In genomic region chr8:84893709-84894134, GRCm38 (mm10) we compare ENCODE assay signal across 8 mouse cellular contexts. TPM values are rescaled to one million over a fixed set of nuclear protein-coding genes. Genes with fewer than 3 reads are reported as not detected.
DNase-seq lines count a peak whose midpoint lies in the region; ATAC-seq and TF ChIP-seq lines count a peak whose summit lies in the region.

Gene Gcdh, minus strand, starts transcription at chr8:84893921.

- H3K9ac ChIP-seq in heart, embryonic 11.5 days (ENCODE audit: low read depth, low read length) = peak within 1 kb of the TSS; percentile 72
- H3K9ac ChIP-seq in kidney, embryonic 16.5 days (replicated peaks; ENCODE audit: low read length) = peak within 1 kb of the TSS; percentile 86
- H3K9ac ChIP-seq in liver, adult 2 months (ENCODE audit: low read depth, low read length) = peak within 1 kb of the TSS; percentile 91

- no peak within 1 kb of the TSS for H3K27ac ChIP-seq in heart, embryonic 11.5 days (ENCODE audit: low read depth, low read length)
- H3K27ac ChIP-seq in kidney, embryonic 16.5 days (ENCODE audit: low read length) = peak within 1 kb of the TSS; percentile 69
- H3K27ac ChIP-seq in liver, adult 2 months (replicated peaks; ENCODE audit: insufficient read depth, low read depth, low read length) = peak within 1 kb of the TSS; percentile 94

- no peaks in the 10 kb centered on the region for H3K36me3 ChIP-seq in C2C12 (ENCODE audit: control insufficient read depth, insufficient read depth)
- peaks cover 59% of the 10 kb centered on the region for H3K36me3 ChIP-seq in erythroblast, embryonic 14.5 days (ENCODE audit: control insufficient read depth)
- no peaks in the 10 kb centered on the region; the same call in 1 of the 2 replicates for H3K36me3 ChIP-seq in heart, embryonic 11.5 days (ENCODE audit: control insufficient read depth, insufficient read depth, low read length)
- peaks cover 17% of the 10 kb centered on the region; the same call in 1 of the 2 replicates for H3K36me3 ChIP-seq in kidney, embryonic 16.5 days (ENCODE audit: insufficient read depth, low read length)
- H3K36me3 ChIP-seq in liver, adult 2 months (ENCODE audit: control insufficient read depth, insufficient read depth, low read length) = peaks cover 23% of the 10 kb centered on the region
- H3K36me3 ChIP-seq in myocyte (ENCODE audit: control insufficient read depth, insufficient read depth) = no peaks in the 10 kb centered on the region
- no peaks in the 10 kb centered on the region for H3K36me3 ChIP-seq in splenic B cell, adult 2 months (ENCODE audit: control insufficient read depth, insufficient read depth, low read length, poor library complexity, severe bottlenecking)

- H3K4me3 ChIP-seq in C2C12 (ENCODE audit: insufficient read depth, poor library complexity, severe bottlenecking) = peak within 1 kb of the TSS; percentile 61
- peak within 1 kb of the TSS; percentile 99 for H3K4me3 ChIP-seq in erythroblast, embryonic 14.5 days (replicated peaks)
- peak within 1 kb of the TSS; percentile 62 for H3K4me3 ChIP-seq in heart, embryonic 11.5 days (ENCODE audit: low read depth, low read length)
- peak within 1 kb of the TSS; percentile 94 for H3K4me3 ChIP-seq in kidney, embryonic 16.5 days (ENCODE audit: low read length)
- H3K4me3 ChIP-seq in liver, adult 2 months (ENCODE audit: insufficient read depth, low read depth, low read length) = peak within 1 kb of the TSS; percentile 88
- peak within 1 kb of the TSS; percentile 31 for H3K4me3 ChIP-seq in myocyte

- H3K79me2 ChIP-seq in C2C12 (ENCODE audit: control insufficient read depth, insufficient read depth) (no peaks in the 10 kb centered on the region), myocyte (ENCODE audit: control insufficient read depth, insufficient read depth) (no peaks in the 10 kb centered on the region)
- peaks cover 3% of the 10 kb centered on the region; the same call in 1 of the 2 replicates for H3K79me2 ChIP-seq in liver, adult 2 months (ENCODE audit: control insufficient read depth, insufficient read depth, low read length)

- no peaks in the 10 kb centered on the region for H3K9me3 ChIP-seq in erythroblast, embryonic 14.5 days (ENCODE audit: control insufficient read depth, low read length)
- no peaks in the 10 kb centered on the region for H3K9me3 ChIP-seq in heart, embryonic 11.5 days (replicated peaks; ENCODE audit: control insufficient read depth, low read length)
- H3K9me3 ChIP-seq in kidney, embryonic 16.5 days (ENCODE audit: low read length) = no peaks in the 10 kb centered on the region

- peak; percentile 99 for DNase-seq in brain, embryonic 14.5 days (ENCODE audit: low read depth)
- peak; percentile 99 for DNase-seq in liver, adult 2 months (ENCODE audit: extremely low read depth, low read depth, low spot score)
- peak; percentile 91 for DNase-seq in splenic B cell, adult 2 months (ENCODE audit: low read depth, low spot score)

- H3K27me3 ChIP-seq in C2C12 (ENCODE audit: control insufficient read depth, insufficient read depth, insufficient read length) (peaks cover 3% of the 10 kb centered on the region), myocyte (ENCODE audit: control insufficient read depth, insufficient read depth, insufficient read length) (no peaks in the 10 kb centered on the region)
- H3K27me3 ChIP-seq in erythroblast, embryonic 14.5 days (ENCODE audit: control insufficient read depth) = no peaks in the 10 kb centered on the region
- no peaks in the 10 kb centered on the region for H3K27me3 ChIP-seq in heart, embryonic 11.5 days (ENCODE audit: control insufficient read depth, insufficient read depth, low read length)
- H3K27me3 ChIP-seq in kidney, embryonic 16.5 days (ENCODE audit: insufficient read depth, low read length) = no peaks in the 10 kb centered on the region
- no peaks in the 10 kb centered on the region for H3K27me3 ChIP-seq in liver, adult 2 months (ENCODE audit: control insufficient read depth, insufficient read depth, low read length)
- H3K27me3 ChIP-seq in splenic B cell, adult 2 months (ENCODE audit: control insufficient read depth, insufficient read depth, low read length, poor library complexity, severe bottlenecking) = no peaks in the 10 kb centered on the region

- no peak for TF ChIP-seq CTCF in C2C12 (IDR thresholded peaks at IDR 0.05; ENCODE audit: control insufficient read depth, insufficient read depth, insufficient read length)
- TF ChIP-seq CTCF in brain, embryonic 14.5 days (IDR thresholded peaks at IDR 0.05; ENCODE audit: borderline replicate concordance, extremely low read depth, insufficient read depth, insufficient read length) = no peak
- no peak for TF ChIP-seq CTCF in liver, adult 2 months (IDR thresholded peaks at IDR 0.05; ENCODE audit: low read depth, low read length)

- H3K4me1 ChIP-seq in erythroblast, embryonic 14.5 days (ENCODE audit: control insufficient read depth) = peaks cover 75% of the 10 kb centered on the region
- H3K4me1 ChIP-seq in heart, embryonic 11.5 days (ENCODE audit: control insufficient read depth, insufficient read depth, low read length) = peaks cover 4% of the 10 kb centered on the region
- H3K4me1 ChIP-seq in kidney, embryonic 16.5 days (ENCODE audit: insufficient read depth, low read length) = peaks cover 13% of the 10 kb centered on the region
- H3K4me1 ChIP-seq in liver, adult 2 months (ENCODE audit: control insufficient read depth, insufficient read depth, low read length) = peaks cover 9% of the 10 kb centered on the region; the same call in 1 of the 2 replicates

- H3ac ChIP-seq in C2C12 (ENCODE audit: control insufficient read depth, insufficient read length, low read depth) = peak within 1 kb of the TSS; percentile 75
- peak within 1 kb of the TSS; percentile 3 for H3ac ChIP-seq in myocyte (ENCODE audit: control insufficient read depth, insufficient read length)

- no peaks in the 10 kb centered on the region for H3K79me3 ChIP-seq in C2C12 (ENCODE audit: low read depth)

- H3K4me2 ChIP-seq in heart, embryonic 11.5 days = peak within 1 kb of the TSS; percentile 66
- peak within 1 kb of the TSS; percentile 90 for H3K4me2 ChIP-seq in kidney, embryonic 16.5 days (replicated peaks; ENCODE audit: low read depth, low read length)
- peak within 1 kb of the TSS; percentile 96 for H3K4me2 ChIP-seq in myocyte (ENCODE audit: low read depth)

- no peak for TF ChIP-seq POLR2A in brain, embryonic 14.5 days (IDR thresholded peaks at IDR 0.05; ENCODE audit: borderline replicate concordance, extremely low read depth, insufficient read depth, insufficient read length, poor library complexity, severe bottlenecking)
- TF ChIP-seq POLR2A in liver, adult 2 months (IDR thresholded peaks at IDR 0.05; ENCODE audit: extremely low read depth, insufficient read depth, low read length) = peak; percentile 96
- peak; percentile 33 for TF ChIP-seq POLR2A in myocyte (IDR thresholded peaks at IDR 0.05; ENCODE audit: insufficient read length, low read depth)

- peak; percentile 95 for ATAC-seq in heart, embryonic 11.5 days (replicated peaks; ENCODE audit: insufficient number of reproducible peaks, low FRiP score, low TSS enrichment)
- ATAC-seq in kidney, embryonic 16.5 days (ENCODE audit: low FRiP score, low TSS enrichment) = peak; percentile 99

- 0% methylated on average over 11 of the region's 11 CpGs for WGBS in heart, embryonic 11.5 days (ENCODE audit: insufficient replicate concordance)
- WGBS in kidney, embryonic 16.5 days = 0% methylated on average over 11 of the region's 11 CpGs
- WGBS in liver, adult 2 months = 0% methylated on average over 11 of the region's 11 CpGs

TF ChIP-seq in C2C12, 6 proteins besides CTCF, POLR2A, EP300 and RAD21:
- no peak for TF ChIP-seq MYOD1 (IDR thresholded peaks at IDR 0.05; ENCODE audit: control insufficient read depth, insufficient read length, low read depth)
- TF ChIP-seq CEBPB (IDR thresholded peaks at IDR 0.05; ENCODE audit: low read depth) = peak; percentile 67

TF ChIP-seq in myocyte, 11 proteins besides CTCF, POLR2A, EP300 and RAD21:
- TF ChIP-seq E2F4 (IDR thresholded peaks at IDR 0.05; ENCODE audit: insufficient read depth) (no peak), POLR2AphosphoS2 (IDR thresholded peaks at IDR 0.05; ENCODE audit: insufficient read length, low read depth) (no peak), USF1 (IDR thresholded peaks at IDR 0.05; ENCODE audit: low read depth) (no peak), MYOD1 (IDR thresholded peaks at IDR 0.05; ENCODE audit: control insufficient read depth in 1 of 3, insufficient read length in 2 of 3, low read depth in 2 of 3) (no peak), MAX (IDR thresholded peaks at IDR 0.05; ENCODE audit: low read depth) (no peak), CEBPB (IDR thresholded peaks at IDR 0.05; ENCODE audit: insufficient read depth, poor library complexity, severe bottlenecking) (peak; percentile 54; the same call in 1 of the 2 replicates), SRF (IDR thresholded peaks at IDR 0.05; ENCODE audit: control insufficient read depth, insufficient read length, low read depth) (peak; percentile 25)

RNA-seq across cellular contexts. Expression of gene Gcdh, which starts in this region (rescaled TPM):
- 11.4 TPM for polyA plus RNA-seq in C2C12 (2012; fragmentation: generic; extraction: Trizol)
- 41.9 and 55.4 TPM in 2 replicates for polyA plus RNA-seq in brain, embryonic 14.5 days (2012; rRNA removed)
- polyA plus RNA-seq in erythroblast, embryonic 14.5 days (2012) = 15.0 and 18.3 TPM in 2 replicates
- polyA plus RNA-seq in heart, embryonic 11.5 days (2014; fragmentation: Nextera tagmentation; extraction: Ambion mirVana) = 36.2 and 40.4 TPM in 2 replicates
- polyA plus RNA-seq in kidney, embryonic 16.5 days (2015; fragmentation: Nextera tagmentation; extraction: Ambion mirVana) = 61.2 and 70.4 TPM in 2 replicates
- 461 and 560 TPM in 2 replicates for total RNA-seq in liver, adult 2 months (2014; rRNA removed)
- polyA plus RNA-seq in liver, adult 2 months (2012; rRNA removed) = 1,882 and 2,081 TPM in 2 replicates
- polyA plus RNA-seq in myocyte (2012; fragmentation: generic; extraction: Trizol) = 20.9 TPM

Comparison
In these comparisons a context has a peak if more than half of its experiments do, and no peak if none do; other contexts are left out.
1. RNA of gene Gcdh (polyA plus RNA-seq): 1,882 to 2,081 TPM in liver, adult 2 months; 61.2 to 70.4 TPM in kidney, embryonic 16.5 days, 41.9 to 55.4 TPM in brain, embryonic 14.5 days, 36.2 to 40.4 TPM in heart, embryonic 11.5 days, 20.9 TPM in myocyte (single experiment), 15.0 to 18.3 TPM in erythroblast, embryonic 14.5 days and 11.4 TPM in C2C12 (single experiment); every median in the first group is over 10 times any median in the second.
2. H3K4me3 ChIP-seq: peak in every context shown above with its lines; median percentile 99 in erythroblast, embryonic 14.5 days; 94 in kidney, embryonic 16.5 days; 88 in liver, adult 2 months; 62 in heart, embryonic 11.5 days; 61 in C2C12; 31 in myocyte.
3. Peak in every context shown above with its lines, with median percentiles within 50 percentile points of each other: DNase-seq, H3K4me2 ChIP-seq and H3K9ac ChIP-seq.